Mouse (Mus musculus): ENCODE data around the gene Abhd17b. TPM values are rescaled to one million over a fixed set of nuclear protein-coding genes. Genes with fewer than 3 reads are reported as not detected.
"Not testable (repeated sequence)": the region's sequence is repeated elsewhere in the genome, so short reads cannot be mapped to it uniquely, and the experiment has no call there.

The Abhd17b gene
- 10 to 100 TPM; 63.0 to 63.3 TPM for total RNA-seq (2021)
- long read RNA-seq, experiment 1, transcript Abhd17b-201 (4 exons, 2,259 nt) = major isoform, 49 of 55 reads
- long read RNA-seq, experiment 1, partial matches to known transcripts = 0 of 55 reads
- long read RNA-seq, experiment 1, other reads (novel, unspliced or antisense) = 6 of 55 reads
- long read RNA-seq, experiment 2, transcript Abhd17b-201 (4 exons, 2,259 nt) = major isoform, 66 of 75 reads
- long read RNA-seq, experiment 2, partial matches to known transcripts = 2 of 75 reads
- long read RNA-seq, experiment 2, other reads (novel, unspliced or antisense) = 7 of 75 reads

DNA sequence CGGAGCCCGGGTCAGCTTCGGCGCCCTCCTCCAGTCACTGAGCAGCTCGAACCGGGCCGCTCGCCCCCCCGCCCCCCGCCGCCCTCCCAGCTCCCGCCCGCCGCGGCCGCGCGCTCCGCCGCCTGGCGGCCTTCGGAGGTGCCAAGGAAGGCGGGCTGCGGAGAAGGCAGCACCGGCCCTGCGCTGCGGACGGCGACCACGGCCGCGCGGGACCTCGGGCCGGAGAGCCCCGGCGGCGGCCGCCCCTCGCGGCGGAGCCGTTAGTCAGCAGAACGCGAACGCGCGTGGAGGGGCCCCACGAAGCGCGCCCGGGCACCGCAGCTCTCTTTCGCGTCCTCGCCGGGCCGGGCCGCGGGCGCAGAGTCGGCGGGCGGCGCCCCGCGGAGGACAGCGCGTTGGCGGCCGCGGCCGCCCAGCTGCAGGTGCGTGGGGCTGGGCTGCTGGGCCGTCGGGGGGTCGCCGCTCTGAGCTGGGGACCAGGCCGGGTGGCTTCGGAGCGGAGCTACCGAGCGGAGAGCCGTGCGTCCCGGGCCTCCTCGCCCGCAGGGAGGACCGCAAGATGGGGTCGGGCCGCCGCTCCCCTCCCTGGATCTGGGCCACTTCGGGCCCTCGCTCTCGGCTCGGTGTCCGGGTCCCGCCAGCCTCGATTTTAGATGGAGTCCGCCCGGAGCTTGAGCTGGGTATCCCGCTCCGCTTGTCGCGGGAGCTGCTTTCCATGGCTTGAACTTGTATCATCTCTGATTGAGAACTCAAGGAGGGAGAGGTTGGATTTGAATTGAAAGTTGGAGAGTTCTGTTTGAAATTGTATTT lies at the start of gene Abhd17b:
Gene Abhd17b (plus strand): TSS at position 14 of the 810 bp plus-strand sequence.
- peak; percentile 45 to 66 for DNase-seq (ENCODE audit: low spot score in 2 of 2)

- no peak for DNase-seq (ENCODE audit: low spot score in 2 of 2)
Observed at GRCm38 (mm10) chr19:21603836-21604235, 49.1 kb upstream of the Abhd17b start.

DNA sequence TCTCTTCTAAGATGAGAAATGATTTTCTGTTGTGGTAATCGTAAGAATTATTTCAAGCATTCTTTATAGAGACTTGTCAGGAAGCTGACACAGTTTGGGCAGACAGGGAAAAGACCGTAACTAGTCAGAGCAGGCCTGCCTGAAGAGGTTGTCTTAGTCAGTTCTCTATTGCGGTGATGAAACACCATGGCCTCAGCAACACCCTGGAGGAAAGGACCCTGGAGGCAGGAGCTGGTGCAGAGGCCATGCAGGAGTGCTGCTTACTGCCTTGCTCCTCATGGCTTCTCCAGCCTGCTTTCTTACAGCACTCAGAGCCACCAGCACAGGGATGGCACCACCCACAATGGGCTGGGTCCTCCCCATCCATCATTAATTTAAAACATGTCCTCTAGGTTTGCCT lies 47.7 kb upstream of the Abhd17b start:
- DNase-seq (ENCODE audit: low spot score in 2 of 2) = no peak

DNA sequence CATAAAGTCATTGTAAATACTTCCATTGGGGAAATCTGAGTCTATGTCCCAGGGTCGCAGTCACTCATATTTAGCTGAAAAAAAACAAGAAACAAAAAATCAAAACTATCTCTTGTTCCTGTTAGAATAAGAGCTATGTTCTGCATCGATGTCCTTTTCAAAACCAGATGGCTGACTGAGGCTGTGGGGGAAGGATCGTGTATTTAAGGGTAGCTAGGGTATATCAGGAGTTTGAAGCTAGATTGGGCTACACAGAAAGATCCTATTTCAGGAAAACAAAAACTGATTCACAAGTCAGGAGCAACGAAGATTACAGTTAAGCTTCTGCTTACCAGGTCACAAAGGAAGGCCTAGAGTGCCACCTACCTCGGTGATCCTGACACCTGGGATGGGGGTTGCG lies 42.7 kb upstream of the Abhd17b start:
- no peak for DNase-seq (ENCODE audit: low spot score in 2 of 2)

- DNase-seq (ENCODE audit: low spot score in 2 of 2) = no peak
Observed at GRCm38 (mm10) chr19:21611297-21611696, 41.7 kb upstream of the Abhd17b start.

DNA sequence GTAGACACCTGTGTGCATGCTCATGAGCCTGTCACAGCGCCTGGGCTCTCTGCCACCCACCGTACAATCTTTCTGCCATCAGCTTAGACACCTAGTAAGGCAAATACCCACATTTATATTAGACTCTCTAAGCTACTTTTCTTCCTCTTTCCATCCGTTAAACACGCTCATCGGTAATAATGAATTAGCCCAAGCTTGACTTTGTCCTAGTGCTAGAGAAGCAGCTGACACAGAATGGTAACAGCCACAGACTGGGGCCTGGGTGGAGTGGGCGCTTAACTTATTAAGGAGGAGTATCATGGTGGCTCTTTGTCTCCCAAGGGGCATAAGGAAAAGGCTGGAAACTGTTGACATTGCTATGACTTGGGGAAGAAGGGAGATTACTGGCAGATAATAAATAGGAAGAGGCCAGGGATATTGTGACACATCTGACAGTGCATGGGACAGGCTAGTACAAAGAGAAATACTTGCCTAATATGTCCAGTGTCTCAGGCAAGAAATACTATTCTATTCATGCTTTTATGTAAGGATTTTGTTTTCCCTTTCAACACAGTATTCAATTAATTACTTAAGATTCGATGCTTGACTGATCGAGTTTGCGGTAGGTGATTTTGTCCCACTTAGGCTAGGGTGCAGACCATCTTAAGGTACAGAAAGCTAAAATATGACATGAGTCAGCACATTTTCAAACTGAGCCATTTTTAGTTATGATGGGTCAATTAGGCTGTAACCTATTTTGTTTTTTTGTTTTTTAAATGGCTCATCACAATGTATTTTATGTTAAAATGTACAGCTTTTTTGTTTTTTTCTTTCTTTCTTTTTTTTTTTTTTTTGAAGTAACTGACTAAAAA lies 41.0 kb upstream of the Abhd17b start:
- no peak for DNase-seq (ENCODE audit: low spot score in 2 of 2)

DNA sequence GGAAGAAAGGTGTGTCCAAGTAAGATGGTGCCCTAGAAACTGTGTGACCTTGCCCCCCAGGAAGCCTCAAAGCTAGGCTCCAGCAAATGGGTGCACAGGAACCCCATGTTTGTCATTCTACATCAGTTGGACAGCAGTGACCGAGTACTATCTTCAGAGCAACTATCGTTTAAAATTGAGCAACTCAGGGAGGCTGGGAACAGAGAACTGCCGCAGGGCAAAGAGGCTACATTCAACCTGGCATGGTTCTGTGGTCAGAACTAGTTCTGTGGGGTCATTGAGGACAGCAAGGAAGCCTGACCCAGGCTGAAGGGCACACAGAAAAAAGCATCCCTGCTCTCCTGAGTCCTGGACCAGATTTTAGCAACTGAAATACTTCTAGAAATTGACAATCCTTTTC lies 37.2 kb upstream of the Abhd17b start:
- no peak for DNase-seq (ENCODE audit: low spot score in 2 of 2)

GRCm38 (mm10) chr19:21623410-21624147 lies 29.4 kb upstream of the Abhd17b start:
- DNase-seq (ENCODE audit: low spot score in 2 of 2) = no peak

GRCm38 (mm10) chr19:21624148-21624535 lies 28.8 kb upstream of the Abhd17b start:
- DNase-seq (ENCODE audit: low spot score in 2 of 2) = no peak

GRCm38 (mm10) chr19:21626271-21626988 lies 26.6 kb upstream of the Abhd17b start:
- no peak for DNase-seq (ENCODE audit: low spot score in 2 of 2)

DNA sequence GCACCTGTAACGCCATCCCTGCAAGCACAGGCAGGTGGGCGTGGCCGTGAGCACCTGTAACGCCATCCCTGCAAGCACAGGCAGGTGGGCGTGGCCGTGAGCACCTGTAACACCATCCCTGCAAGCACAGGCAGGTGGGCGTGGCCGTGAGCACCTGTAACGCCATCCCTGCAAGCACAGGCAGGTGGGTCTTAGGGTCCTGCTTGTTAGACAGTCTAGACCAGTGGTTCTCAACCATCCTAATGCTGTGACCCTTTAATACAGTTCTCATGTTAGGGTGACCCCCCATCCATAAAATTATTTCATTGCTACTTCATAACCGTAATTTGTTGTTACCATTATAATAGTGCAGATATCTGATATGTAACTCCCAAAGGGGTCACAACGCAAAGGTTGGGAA lies 24.5 kb upstream of the Abhd17b start:
- DNase-seq (ENCODE audit: low spot score in 2 of 2) = not testable (repeated sequence)

- DNase-seq (ENCODE audit: low spot score in 2 of 2) = no peak
Observed at GRCm38 (mm10) chr19:21629030-21629429, 24.0 kb upstream of the Abhd17b start.

- DNase-seq (ENCODE audit: low spot score in 2 of 2) = peak in 1 of 2 experiments; percentile 39
Observed at GRCm38 (mm10) chr19:21629501-21629900, 23.5 kb upstream of the Abhd17b start.

DNA sequence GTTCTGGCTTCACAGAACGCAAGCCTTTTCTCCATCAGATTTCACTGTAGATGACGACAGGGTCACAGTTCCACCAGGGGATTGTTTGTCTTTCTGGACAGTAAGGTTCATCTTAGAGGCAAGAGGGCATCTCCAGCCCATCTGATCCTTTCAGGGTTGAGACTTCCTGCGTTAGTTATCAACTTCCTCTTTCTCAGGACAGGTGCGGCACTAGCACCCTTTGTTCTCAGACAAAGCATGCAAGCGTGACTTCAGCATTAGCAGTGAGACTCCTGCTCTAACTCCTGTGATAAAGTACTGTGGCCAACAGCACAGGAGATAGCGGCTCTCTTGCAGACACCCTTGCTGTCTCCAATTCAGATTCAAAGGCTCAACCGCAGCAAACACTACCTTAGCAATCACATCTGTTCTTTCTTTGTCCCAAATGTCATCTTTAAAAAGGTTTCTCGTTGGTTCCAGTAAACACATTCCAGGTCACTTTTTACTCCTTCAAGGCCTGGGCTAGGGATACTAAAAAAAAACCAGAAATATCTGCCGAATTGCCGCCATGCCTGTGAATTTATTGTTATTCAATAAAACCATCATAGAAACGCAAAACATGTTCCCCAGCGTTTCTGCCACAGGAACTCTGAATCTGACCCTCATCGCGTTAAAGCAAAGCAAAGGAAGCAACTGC lies 22.2 kb upstream of the Abhd17b start:
- DNase-seq (ENCODE audit: low spot score in 2 of 2) = no peak

- DNase-seq (ENCODE audit: low spot score in 2 of 2) = no peak
Observed at GRCm38 (mm10) chr19:21635406-21635805, 17.6 kb upstream of the Abhd17b start.

GRCm38 (mm10) chr19:21636907-21637306 lies 16.1 kb upstream of the Abhd17b start:
- no peak for DNase-seq (ENCODE audit: low spot score in 2 of 2)

DNA sequence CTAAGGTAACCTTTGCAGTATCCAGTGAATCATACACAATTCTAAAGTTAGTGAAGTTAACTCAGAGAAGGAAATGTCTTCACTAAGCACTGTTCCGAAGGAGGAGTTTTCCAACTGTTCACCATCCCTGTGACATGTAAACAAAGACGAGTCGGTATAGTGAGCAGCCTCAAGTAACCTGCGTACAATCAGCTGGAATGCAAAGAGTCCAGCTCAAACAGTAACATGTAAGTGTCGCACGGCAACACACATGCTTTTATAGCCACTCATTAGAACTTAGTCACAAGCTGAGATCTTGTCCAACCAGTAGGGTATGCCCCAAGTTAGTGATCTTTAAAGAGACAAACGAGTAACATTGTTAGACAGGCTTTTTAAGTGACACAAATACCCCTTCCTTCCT lies 15.3 kb upstream of the Abhd17b start:
- DNase-seq (ENCODE audit: low spot score in 2 of 2) = no peak

DNA sequence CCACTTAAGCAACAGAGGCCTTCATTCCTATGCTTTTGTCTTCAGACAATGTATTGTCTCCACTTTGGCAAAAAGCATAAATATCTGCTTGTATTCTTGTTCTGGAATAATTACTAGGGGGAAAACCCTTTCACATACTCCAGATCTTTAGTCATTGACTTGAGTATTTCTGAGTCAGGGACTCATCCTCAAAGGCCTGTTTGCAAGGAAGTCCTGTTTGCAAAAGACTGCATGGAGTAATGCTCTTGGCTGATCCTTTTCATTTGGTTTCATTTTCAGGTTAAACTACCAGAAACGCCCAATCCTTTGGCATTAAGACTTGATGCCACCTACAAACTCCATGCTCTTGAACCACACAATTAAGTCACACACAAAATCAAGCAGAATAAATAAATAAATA lies 9.1 kb upstream of the Abhd17b start:
- no peak for DNase-seq (ENCODE audit: low spot score in 2 of 2)

DNA sequence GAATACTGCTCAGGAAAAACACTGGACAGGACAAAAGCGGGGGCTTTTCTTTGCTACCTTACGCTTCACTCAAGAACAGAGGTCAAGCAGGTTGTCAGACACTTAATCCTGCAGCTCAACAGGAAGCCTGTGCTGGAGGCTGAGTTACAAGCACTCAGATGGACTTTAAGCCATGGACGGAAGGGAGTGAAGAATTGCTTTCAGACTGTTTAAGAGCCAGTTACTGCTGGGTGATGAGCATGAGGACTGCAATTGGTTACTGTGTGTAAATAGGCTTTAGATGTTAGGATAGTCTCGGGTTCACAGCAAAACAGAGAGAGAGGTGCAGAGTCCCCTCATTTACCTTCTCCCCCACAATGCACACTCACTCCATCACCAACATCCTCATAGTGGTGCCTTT lies 7.7 kb upstream of the Abhd17b start:
- no peak for DNase-seq (ENCODE audit: low spot score in 2 of 2)

DNA sequence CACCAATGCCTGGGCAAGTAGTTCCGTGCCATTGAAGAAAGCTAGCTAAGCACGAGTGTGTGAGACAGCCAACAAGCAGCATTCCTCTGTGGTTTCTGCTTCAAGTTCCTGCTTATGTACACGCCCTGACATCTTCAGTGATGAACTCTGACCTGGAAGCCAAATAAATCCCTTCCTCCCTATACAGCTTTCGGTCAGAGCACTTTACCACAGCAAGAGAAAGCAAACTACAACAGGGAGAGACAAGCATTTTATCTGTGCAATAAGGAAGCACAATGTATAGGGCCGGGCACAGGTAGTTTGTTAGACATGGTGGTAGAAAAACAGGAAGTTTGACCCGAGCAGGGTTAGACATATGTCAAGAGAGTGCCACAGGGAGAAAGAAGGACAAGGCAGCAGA lies 6.8 kb upstream of the Abhd17b start:
- DNase-seq (ENCODE audit: low spot score in 2 of 2) = no peak

Measured in layer of hippocampus, postnatal 14 days (tissue).